Mouse (Mus musculus): ENCODE measurements at regions not wholly inside any gene's neighbourhood (a gene's known extent, or its start where the extent isn't known, plus 50 kb on each side); places are given as distances from the start of the nearest gene placed in this dataset.

GRCm38 (mm10) chr7:124922806-124923205, 521.7 kb upstream of the Kdm8 start:
- TF ChIP-seq CTCF (IDR thresholded peaks at IDR 0.05; ENCODE audit: extremely low read depth, insufficient read depth, low read length), result no peak
- no peak for TF ChIP-seq POLR2A (IDR thresholded peaks at IDR 0.05; ENCODE audit: extremely low read depth, insufficient read depth, low read length)

Measured in cortical plate, adult 2 months (tissue).